Mouse (Mus musculus) natural killer cell, adult 2 months (primary cell): Measurements from ENCODE around the gene Zfp384.

ENCODE experiments used
- DNase-seq, 2 experiments: peaks; one replicate each; pipeline ENCODE4 v3.0.0; 2022; ENCODE audit warnings: low spot score in 2 of 2

Gene Zfp384

DNA sequence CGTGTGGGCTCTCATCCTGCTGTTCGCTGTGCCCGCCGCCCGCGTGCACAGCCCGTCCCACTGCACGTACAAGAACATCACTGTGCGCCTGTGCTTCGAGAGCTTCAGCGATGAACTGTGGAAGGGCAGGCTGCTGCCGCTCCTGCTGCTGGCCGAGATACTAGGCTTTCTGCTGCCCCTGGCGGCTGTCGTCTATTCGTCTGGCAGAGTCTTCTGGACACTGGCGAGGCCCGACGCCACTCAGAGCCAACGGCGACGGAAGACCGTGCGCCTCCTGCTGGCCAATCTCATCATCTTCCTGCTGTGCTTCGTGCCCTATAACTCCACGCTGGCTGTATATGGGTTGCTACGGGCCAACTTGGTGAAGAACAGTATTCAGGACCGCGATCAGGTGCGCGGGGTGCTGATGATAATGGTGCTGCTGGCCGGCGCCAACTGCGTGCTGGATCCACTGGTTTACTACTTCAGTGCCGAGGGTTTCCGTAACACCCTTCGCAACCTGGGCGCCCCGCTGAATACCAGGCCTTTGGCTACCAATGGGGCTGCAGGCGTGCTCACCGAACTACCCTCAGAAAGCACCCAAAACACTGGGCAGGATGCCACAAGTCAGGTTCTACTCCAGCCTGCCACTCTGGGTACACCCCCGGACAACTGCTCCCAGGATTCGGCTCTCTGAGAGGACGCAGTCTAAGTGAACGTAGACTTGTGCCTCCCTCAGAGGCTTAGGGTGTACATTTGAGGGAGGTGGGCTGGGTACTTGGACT, 73.0 kb downstream of the Zfp384 start:
- no peak for DNase-seq

DNA sequence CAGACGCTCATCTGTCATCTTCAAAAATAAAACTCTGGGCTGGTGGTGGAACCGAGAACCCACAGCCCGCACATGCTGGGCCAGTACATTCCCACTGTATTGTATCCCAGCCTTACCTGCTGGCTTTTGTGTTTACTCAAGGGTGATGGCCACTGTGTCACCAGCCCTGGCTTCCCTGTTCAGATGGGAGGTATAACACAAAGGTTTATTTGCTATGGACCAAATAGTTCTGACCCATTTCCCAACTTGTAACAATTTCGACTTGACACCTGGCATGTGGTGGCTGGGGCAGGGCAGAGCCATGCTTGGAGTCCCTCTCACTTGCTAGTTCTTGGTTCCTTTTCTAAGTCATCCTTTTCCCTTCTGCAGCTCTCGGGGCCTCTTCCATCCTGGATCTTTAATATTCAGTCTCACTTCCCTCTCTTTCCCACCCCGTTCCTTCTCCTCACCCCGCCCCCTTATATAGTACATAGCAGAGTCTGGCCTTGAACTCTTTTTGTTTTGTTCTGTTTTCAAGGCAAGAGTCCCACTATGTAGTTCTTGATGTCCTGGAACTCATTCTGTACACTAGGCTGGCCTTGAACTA, 73.9 kb downstream of the Zfp384 start:
- no peak for DNase-seq

GRCm38 (mm10) chr6:125084424-125084823, 75.5 kb downstream of the Zfp384 start:
- peak; percentile 60 to 69 for DNase-seq
